Mouse (Mus musculus): ENCODE results near the gene Cyp2b10. TPM values are rescaled to one million over a fixed set of nuclear protein-coding genes. Genes with fewer than 3 reads are reported as not detected.
"Not testable (repeated sequence)": the region's sequence is repeated elsewhere in the genome, so short reads cannot be mapped to it uniquely, and the experiment has no call there.

The Cyp2b10 gene
- polyA plus RNA-seq, 1 experiment from 2014 or later = not detected

DNA sequence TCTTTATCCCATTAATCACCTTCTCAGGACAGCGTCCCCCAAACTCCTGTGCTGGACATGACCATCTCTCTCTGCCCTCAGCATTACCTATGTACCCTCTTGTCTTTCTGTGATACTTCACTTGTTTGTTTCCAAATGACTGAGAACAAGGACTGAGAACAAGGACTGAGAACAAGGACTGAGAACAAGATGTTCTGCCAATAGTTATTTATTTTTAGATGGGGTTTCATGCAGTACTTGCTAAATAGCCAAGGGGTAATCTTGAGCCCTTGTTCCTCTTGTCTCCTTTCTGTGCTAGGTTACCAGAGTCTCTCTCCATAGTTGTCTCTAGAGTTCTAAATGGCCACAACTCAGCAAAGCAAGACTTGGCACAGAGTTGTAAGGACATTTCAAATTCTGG, 13.1 kb upstream of the Cyp2b10 start:
- Histone ChIP-seq H3K4me3 (no peak overlapping the region), H3K4me1 (no peaks in the 10 kb centered on the region), H3K9me3 (no peaks in the 10 kb centered on the region), H3K27me3 (peaks cover 5% of the 10 kb centered on the region; the same call in 1 of the 2 replicates), H3K4me2 (no peak overlapping the region), H3K27ac (no peak overlapping the region), H3K9ac (no peak overlapping the region), H3K36me3 (no peaks in the 10 kb centered on the region)
- no peak for ATAC-seq (ENCODE audit: insufficient number of reproducible peaks, low FRiP score, low TSS enrichment, low read depth)
- WGBS = 84% methylated on average over 1 of the region's 1 CpGs

DNA sequence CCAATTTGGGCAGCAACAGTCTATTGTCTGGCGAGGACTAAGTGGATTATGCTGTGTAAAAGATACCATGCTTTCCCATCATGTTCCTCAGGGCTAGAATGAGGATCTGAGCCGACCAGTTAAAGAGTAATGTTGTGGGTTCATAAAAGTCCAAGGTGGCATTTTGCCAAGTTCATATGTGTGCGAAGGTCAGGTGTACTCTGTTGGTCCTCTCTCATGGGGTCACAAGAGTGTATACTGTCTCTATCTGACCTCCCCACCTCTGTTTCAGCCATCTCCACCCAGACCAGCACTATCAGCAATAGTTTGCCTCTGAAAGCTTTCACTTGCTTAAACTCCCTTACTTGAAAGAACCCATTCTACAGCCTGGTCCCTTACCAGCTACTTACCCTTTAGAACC, 9.7 kb upstream of the Cyp2b10 start:
- WGBS = 74% methylated on average over 3 of the region's 3 CpGs
- no peak for ATAC-seq (ENCODE audit: insufficient number of reproducible peaks, low FRiP score, low TSS enrichment, low read depth)
- no peak overlapping the region for H3K4me3 ChIP-seq

DNA sequence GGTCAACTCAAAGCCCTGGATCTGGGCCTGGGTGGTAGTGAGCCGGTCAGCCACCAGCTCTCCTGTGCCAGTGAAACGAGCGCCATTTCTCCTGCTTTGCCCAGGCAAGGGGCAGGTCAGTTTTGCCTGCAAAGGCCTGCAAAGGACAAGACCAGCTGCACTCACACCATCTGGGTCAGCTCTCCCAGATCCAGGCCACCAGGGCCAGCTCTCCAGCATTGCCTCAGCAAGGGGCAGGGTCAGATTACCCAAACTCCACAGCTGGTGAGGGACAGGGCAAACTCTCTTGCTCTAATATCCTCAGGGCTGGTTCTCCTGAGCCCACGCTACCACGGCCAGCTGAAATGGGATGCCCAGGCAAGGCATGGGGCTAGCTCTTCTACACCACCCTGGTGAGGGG, 4.3 kb upstream of the Cyp2b10 start:
- Histone ChIP-seq H3K4me3 (no peak overlapping the region), H3K36me3 (no peaks in the 10 kb centered on the region), H3K9me3 (no peaks in the 10 kb centered on the region), H3K27ac (no peak overlapping the region), H3K4me1 (no peaks in the 10 kb centered on the region), H3K27me3 (no peaks in the 10 kb centered on the region), H3K9ac (no peak overlapping the region), H3K4me2 (no peak overlapping the region)
- ATAC-seq (ENCODE audit: insufficient number of reproducible peaks, low FRiP score, low TSS enrichment, low read depth) = no peak
- 80% methylated on average over 5 of the region's 5 CpGs for WGBS

More for the DNA sequence above, 9.7 kb upstream of the Cyp2b10 start:
- no peaks in the 10 kb centered on the region for H3K4me1 ChIP-seq
- no peak overlapping the region for H3K4me2 ChIP-seq
- no peak overlapping the region for H3K9ac ChIP-seq
- H3K9me3 ChIP-seq = no peaks in the 10 kb centered on the region
- H3K36me3 ChIP-seq = no peaks in the 10 kb centered on the region
- no peak overlapping the region for H3K27ac ChIP-seq
- no peaks in the 10 kb centered on the region for H3K27me3 ChIP-seq

- no peaks in the 10 kb centered on the region for H3K27me3 ChIP-seq
- no peak for ATAC-seq (ENCODE audit: insufficient number of reproducible peaks, low FRiP score, low TSS enrichment, low read depth)
- H3K4me3 ChIP-seq = no peak overlapping the region
- H3K4me1 ChIP-seq = no peaks in the 10 kb centered on the region
- no peak overlapping the region for H3K9ac ChIP-seq
- WGBS = 86% methylated on average over 1 of the region's 1 CpGs
- H3K9me3 ChIP-seq = no peaks in the 10 kb centered on the region
- no peak overlapping the region for H3K4me2 ChIP-seq
- no peak overlapping the region for H3K27ac ChIP-seq
- no peaks in the 10 kb centered on the region for H3K36me3 ChIP-seq
These were observed 2.3 kb upstream of the Cyp2b10 start for GRCm38 (mm10) chr7:25895162-25895561.

DNA sequence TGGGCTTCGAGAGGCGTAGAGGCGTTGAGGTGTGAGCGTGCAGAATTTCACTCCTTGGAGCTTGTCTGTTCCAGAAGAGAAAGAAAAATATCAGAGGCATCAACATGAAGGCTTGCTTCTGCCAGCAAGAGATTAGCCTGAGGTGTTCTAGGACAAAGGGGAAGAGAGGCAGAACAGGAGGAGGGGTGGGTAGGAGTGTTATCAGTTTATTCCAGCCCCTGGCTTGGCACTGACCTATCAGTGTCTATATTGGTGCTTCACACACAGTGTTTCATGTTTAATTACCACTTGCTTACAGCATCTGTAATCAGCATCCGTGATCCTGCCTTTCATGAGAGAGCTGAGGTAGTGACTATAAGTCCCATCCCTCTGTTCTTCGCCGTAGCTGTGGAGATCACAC, 644 bp downstream of the Cyp2b10 start:
- no peaks in the 10 kb centered on the region for H3K36me3 ChIP-seq
- H3K4me3 ChIP-seq = no peak overlapping the region
- no peaks in the 10 kb centered on the region for H3K4me1 ChIP-seq
- no peak overlapping the region for H3K9ac ChIP-seq
- 82% methylated on average over 7 of the region's 7 CpGs for WGBS
- ATAC-seq (ENCODE audit: insufficient number of reproducible peaks, low FRiP score, low TSS enrichment, low read depth) = no peak
- no peak overlapping the region for H3K27ac ChIP-seq
- no peak overlapping the region for H3K4me2 ChIP-seq
- no peaks in the 10 kb centered on the region for H3K27me3 ChIP-seq
- no peaks in the 10 kb centered on the region for H3K9me3 ChIP-seq

DNA sequence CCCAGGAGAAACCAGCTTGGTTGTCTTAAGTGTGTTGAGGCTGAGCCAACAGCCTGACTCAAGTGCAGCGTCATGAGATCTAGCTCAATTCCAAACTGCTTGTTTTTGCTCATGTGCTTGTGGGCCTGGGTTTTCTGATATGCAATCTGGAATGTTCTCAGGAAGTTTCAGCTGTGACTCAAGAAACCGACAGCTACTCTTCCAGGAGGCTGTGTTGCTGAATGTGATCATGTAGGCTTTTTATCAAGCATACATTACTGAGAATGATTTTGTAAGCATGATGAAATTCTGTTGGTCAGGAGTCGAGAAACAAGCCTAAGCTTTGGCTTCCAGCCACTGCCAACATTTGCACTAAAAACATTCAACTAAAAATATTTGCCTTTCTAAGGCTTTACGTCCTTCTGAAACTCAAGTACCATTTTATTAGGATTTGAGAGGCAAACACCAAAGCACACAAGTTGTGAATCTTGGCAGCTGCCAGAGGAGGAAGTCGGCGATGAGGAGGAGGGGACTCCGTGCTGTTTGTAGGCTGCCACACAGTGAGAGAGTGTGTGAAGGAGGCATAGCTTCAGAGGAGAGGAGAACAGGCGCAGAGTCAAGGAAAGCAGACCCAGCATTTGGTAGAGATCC, 4.8 kb downstream of the Cyp2b10 start:
- H3K27me3 ChIP-seq = no peaks in the 10 kb centered on the region
- H3K36me3 ChIP-seq = no peaks in the 10 kb centered on the region
- ATAC-seq (ENCODE audit: insufficient number of reproducible peaks, low FRiP score, low TSS enrichment, low read depth) = no peak
- H3K4me2 ChIP-seq = no peak overlapping the region
- H3K4me1 ChIP-seq = no peaks in the 10 kb centered on the region
- H3K9me3 ChIP-seq = no peaks in the 10 kb centered on the region
- WGBS = 46% methylated on average over 8 of the region's 8 CpGs
- no peak overlapping the region for H3K27ac ChIP-seq
- H3K9ac ChIP-seq = no peak overlapping the region
- no peak overlapping the region for H3K4me3 ChIP-seq

- Histone ChIP-seq H3K27ac (no peak overlapping the region), H3K4me1 (no peaks in the 10 kb centered on the region), H3K9me3 (no peaks in the 10 kb centered on the region), H3K4me3 (no peak overlapping the region), H3K36me3 (no peaks in the 10 kb centered on the region), H3K9ac (no peak overlapping the region), H3K4me2 (no peak overlapping the region), H3K27me3 (no peaks in the 10 kb centered on the region)
- ATAC-seq (ENCODE audit: insufficient number of reproducible peaks, low FRiP score, low TSS enrichment, low read depth) = no peak
- 49% methylated on average over 14 of the region's 14 CpGs for WGBS
These were observed 5.7 kb downstream of the Cyp2b10 start for GRCm38 (mm10) chr7:25903156-25903555.

DNA sequence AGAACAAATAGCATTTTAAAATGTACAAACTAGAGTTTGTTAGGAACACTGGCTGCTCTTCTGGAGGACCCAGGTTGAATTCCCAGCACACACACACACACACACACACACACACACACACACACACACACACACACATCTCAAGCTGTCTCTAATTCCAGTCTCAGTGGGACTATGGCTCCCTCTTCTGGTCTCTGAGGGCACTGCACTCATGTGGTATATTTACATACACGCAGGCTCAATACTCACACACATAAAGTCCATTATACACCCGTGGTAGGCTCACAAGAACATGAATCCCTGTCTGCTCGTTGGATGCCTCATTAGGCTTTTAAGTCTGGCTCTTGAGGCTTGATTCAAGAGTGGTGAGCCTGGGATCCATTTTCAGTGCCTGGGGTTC, 6.6 kb downstream of the Cyp2b10 start:
- Histone ChIP-seq H3K4me1 (no peaks in the 10 kb centered on the region), H3K36me3 (no peaks in the 10 kb centered on the region), H3K27me3 (no peaks in the 10 kb centered on the region), H3K9me3 (no peaks in the 10 kb centered on the region), H3K4me2 (no peak overlapping the region), H3K4me3 (no peak overlapping the region), H3K27ac (no peak overlapping the region), H3K9ac (no peak overlapping the region)
- whole genome bisulfite sequencing = 55% methylated on average over 3 of the region's 3 CpGs
- no peak for ATAC-seq (ENCODE audit: insufficient number of reproducible peaks, low FRiP score, low TSS enrichment, low read depth)

- 69% methylated on average over 10 of the region's 10 CpGs for WGBS
- H3K36me3 ChIP-seq = no peaks in the 10 kb centered on the region
- no peak overlapping the region for H3K4me3 ChIP-seq
- H3K27ac ChIP-seq = no peak overlapping the region
- no peak for ATAC-seq (ENCODE audit: insufficient number of reproducible peaks, low FRiP score, low TSS enrichment, low read depth)
- H3K4me1 ChIP-seq = no peaks in the 10 kb centered on the region
- H3K27me3 ChIP-seq = no peaks in the 10 kb centered on the region
- no peak overlapping the region for H3K9ac ChIP-seq
- no peaks in the 10 kb centered on the region for H3K9me3 ChIP-seq
- no peak overlapping the region for H3K4me2 ChIP-seq
These were observed 7.1 kb downstream of the Cyp2b10 start for GRCm38 (mm10) chr7:25904489-25904888.

DNA sequence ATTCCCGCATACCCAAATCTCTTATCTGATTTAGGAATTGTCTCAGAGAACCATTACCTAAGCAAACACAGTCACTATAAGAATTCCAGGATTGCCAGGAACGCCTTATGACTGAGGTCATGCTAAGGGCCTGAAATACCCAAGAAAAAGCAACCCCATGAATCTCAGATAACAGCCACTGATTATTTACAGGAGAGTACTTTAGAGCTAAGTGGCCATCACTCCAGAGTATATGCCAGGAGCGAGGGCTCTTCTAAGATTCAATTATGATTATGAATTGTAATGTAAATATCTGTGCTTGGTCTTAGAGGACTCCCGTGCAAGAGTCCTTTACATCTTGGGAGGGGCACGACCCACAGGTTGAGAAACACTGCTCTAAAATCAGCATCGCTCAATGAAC, 10.0 kb downstream of the Cyp2b10 start:
- WGBS = 73% methylated on average over 6 of the region's 6 CpGs
- Histone ChIP-seq H3K9me3 (no peaks in the 10 kb centered on the region), H3K4me2 (no peak overlapping the region), H3K4me1 (no peaks in the 10 kb centered on the region), H3K9ac (no peak overlapping the region), H3K36me3 (no peaks in the 10 kb centered on the region), H3K4me3 (no peak overlapping the region), H3K27ac (no peak overlapping the region), H3K27me3 (no peaks in the 10 kb centered on the region)
- ATAC-seq (ENCODE audit: insufficient number of reproducible peaks, low FRiP score, low TSS enrichment, low read depth) = no peak

DNA sequence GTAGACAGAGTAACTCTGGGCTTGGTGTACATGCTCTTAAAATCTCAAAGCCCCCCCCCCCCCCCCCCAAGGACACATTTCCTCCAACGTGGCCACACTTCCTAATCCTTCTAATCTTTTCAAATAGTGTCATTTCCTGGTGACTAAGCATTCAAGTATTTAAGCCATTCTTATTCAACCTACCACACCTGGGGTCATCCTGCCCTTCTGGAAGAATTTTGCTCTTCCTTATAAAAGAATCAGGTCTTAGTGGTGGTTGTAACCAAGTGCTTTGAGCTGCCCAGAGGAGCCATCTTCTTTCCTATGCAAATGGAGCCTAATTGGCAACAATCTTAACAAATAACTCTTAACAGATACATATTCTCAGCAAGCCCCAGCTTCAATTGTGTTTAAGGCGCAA, 12.6 kb downstream of the Cyp2b10 start:
- no peak overlapping the region for H3K9ac ChIP-seq
- 64% methylated on average over 2 of the region's 2 CpGs for WGBS
- no peaks in the 10 kb centered on the region for H3K9me3 ChIP-seq
- no peak overlapping the region for H3K4me3 ChIP-seq
- no peaks in the 10 kb centered on the region for H3K36me3 ChIP-seq
- no peaks in the 10 kb centered on the region for H3K4me1 ChIP-seq
- ATAC-seq (ENCODE audit: insufficient number of reproducible peaks, low FRiP score, low TSS enrichment, low read depth) = no peak
- no peak overlapping the region for H3K4me2 ChIP-seq
- H3K27me3 ChIP-seq = no peaks in the 10 kb centered on the region
- no peak overlapping the region for H3K27ac ChIP-seq

DNA sequence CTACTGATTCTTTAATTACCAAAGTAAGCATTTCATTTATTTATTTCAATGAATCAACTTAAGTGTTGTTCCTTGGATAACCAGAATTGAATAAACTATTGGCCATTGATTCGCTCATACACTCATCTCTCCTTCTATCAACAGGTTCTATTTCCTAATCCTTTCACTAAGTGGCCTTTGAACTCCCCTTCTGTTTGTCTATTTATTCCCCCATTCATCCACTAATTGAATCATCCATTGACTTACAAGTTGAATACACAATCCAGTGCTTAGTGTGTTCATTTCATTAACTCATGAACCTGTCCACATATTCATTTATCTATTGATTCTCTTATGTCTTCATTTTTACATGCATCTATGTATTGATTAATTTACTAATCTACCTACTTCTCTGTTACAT, 18.7 kb downstream of the Cyp2b10 start:
- no peak overlapping the region for H3K4me2 ChIP-seq
- H3K27me3 ChIP-seq = no peaks in the 10 kb centered on the region
- ATAC-seq (ENCODE audit: insufficient number of reproducible peaks, low FRiP score, low TSS enrichment, low read depth) = no peak
- no peaks in the 10 kb centered on the region for H3K9me3 ChIP-seq
- no peaks in the 10 kb centered on the region for H3K36me3 ChIP-seq
- no peak overlapping the region for H3K9ac ChIP-seq
- H3K27ac ChIP-seq = no peak overlapping the region
- H3K4me3 ChIP-seq = no peak overlapping the region
- H3K4me1 ChIP-seq = no peaks in the 10 kb centered on the region
- WGBS = 65% methylated on average over 1 of the region's 1 CpGs

GRCm38 (mm10) chr7:25917271-25917670, 19.9 kb downstream of the Cyp2b10 start:
- not testable (repeated sequence) for H3K4me2 ChIP-seq; H3K36me3 ChIP-seq; H3K4me1 ChIP-seq; H3K9me3 ChIP-seq; H3K4me3 ChIP-seq; H3K9ac ChIP-seq; H3K27me3 ChIP-seq; H3K27ac ChIP-seq; ATAC-seq (ENCODE audit: insufficient number of reproducible peaks, low FRiP score, low TSS enrichment, low read depth)
- WGBS = 48% methylated on average over 5 of the region's 5 CpGs

Data from limb, embryonic 15.5 days (tissue).